Mouse (Mus musculus) spleen, embryonic (tissue): ENCODE results near the gene Slc35d2.

Source experiments
- CTCF ChIA-PET: fragments of 350-600 bp; sonication (Branson Sonifier 250); formaldehyde crosslinking; loops from one replicate; lab custom pipeline; 2022; lab: Charles Lee

Slc35d2 gene

GRCm38 (mm10) chr13:64117442-64117841, 11.7 kb downstream of the Slc35d2 start:
- CTCF ChIA-PET: interaction anchor here (0.6 kb wide), 1 partner anchor 39 kb away, joined by 4 read pairs; no protein-coding TSS in a partner anchor

- CTCF ChIA-PET: interaction anchor here (0.7 kb wide), 1 partner anchor 1061 kb away, joined by 3 read pairs; no protein-coding TSS in a partner anchor
Observed at GRCm38 (mm10) chr13:64110421-64110820, 18.7 kb downstream of the Slc35d2 start.

- CTCF ChIA-PET: no interaction called here
Observed at GRCm38 (mm10) chr13:64108381-64108850, 20.8 kb downstream of the Slc35d2 start.

- CTCF ChIA-PET: no interaction called here
Observed at GRCm38 (mm10) chr13:64107535-64107934, 21.6 kb downstream of the Slc35d2 start.

DNA sequence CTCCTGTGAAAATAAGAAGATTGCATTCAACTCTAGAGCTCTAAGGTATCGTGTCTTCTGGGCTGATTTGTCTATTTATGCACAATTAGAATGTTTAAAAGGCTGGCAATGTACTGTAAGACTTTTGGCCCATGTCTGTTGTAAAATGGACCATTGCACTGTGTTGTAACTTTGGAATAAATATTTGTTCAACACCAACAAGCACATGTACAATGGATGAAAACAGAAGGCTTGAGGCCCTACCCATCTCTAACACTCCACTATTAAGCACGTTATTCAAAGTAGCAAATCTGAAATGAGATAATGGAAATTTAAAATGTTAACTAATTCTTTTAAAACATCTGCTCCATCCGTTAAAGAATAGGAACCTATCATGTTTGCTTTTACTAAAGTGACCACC, 22.1 kb downstream of the Slc35d2 start:
- CTCF ChIA-PET: no interaction called here

- CTCF ChIA-PET: interaction anchor here (0.6 kb wide), 2 partner anchors 70 to 102 kb away, joined by 3 to 5 read pairs; no protein-coding TSS in a partner anchor
Observed at GRCm38 (mm10) chr13:64105690-64106089, 23.5 kb downstream of the Slc35d2 start.

GRCm38 (mm10) chr13:64100186-64100585, 29.0 kb downstream of the Slc35d2 start:
- CTCF ChIA-PET: no interaction called here

- CTCF ChIA-PET: interaction anchor here (1.6 kb wide), 1 partner anchor 110 kb away, joined by 3 read pairs; no protein-coding TSS in a partner anchor
Observed at GRCm38 (mm10) chr13:64098992-64099391, 30.2 kb downstream of the Slc35d2 start.

GRCm38 (mm10) chr13:64093341-64093740, 35.8 kb downstream of the Slc35d2 start:
- CTCF ChIA-PET: no interaction called here

DNA sequence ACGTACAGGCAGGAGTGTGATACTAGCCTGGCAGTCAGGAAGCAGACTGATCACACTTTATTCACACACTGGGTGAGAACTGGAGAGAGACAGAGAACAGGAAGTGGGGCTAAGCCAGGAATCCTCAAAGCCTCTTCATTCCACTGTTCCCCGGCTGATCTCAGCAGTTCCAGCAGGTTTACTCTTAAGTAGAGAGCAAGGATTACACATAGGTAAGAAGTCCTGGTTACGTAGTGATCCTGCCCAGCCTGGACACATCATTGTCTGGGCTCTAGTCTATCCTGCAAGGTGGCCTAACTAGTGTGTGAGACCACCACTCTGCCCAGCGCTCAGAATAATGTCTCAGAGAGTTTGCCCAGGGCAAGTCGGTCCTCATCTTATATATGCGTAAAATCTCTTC, 36.4 kb downstream of the Slc35d2 start:
- CTCF ChIA-PET: interaction anchor here (1.4 kb wide), 1 partner anchor 12 kb away, joined by 3 read pairs; no protein-coding TSS in a partner anchor

DNA sequence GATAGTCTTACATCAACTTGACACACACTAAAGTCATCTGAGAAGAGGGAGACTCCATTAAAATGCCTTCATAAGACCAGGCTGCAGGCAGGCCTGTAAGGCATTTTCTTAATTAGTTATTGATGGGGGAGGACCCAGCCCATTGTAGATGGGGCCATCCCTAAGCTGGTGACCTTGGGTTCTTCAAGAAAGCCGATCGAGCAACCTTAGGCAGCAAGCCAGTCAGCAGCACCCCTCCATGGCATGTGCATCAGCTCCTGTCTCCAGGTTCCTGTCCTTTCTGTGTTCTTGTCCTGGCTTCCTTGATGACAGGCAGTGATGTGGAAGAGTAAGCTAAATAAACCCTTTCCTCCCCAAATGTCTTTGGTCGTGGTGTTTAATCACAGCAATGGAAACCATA, 37.0 kb downstream of the Slc35d2 start:
- CTCF ChIA-PET: interaction anchor here (1.4 kb wide), 1 partner anchor 12 kb away, joined by 3 read pairs; no protein-coding TSS in a partner anchor

GRCm38 (mm10) chr13:64091006-64091405, 38.2 kb downstream of the Slc35d2 start:
- CTCF ChIA-PET: no interaction called here

- CTCF ChIA-PET: no interaction called here
Observed at GRCm38 (mm10) chr13:64090278-64090677, 38.9 kb downstream of the Slc35d2 start.

- CTCF ChIA-PET: no interaction called here
Observed at GRCm38 (mm10) chr13:64089130-64089529, 40.0 kb downstream of the Slc35d2 start, which contains the start of gene Hsd17b3. Gene Hsd17b3, minus strand, starts transcription at chr13:64089230.

DNA sequence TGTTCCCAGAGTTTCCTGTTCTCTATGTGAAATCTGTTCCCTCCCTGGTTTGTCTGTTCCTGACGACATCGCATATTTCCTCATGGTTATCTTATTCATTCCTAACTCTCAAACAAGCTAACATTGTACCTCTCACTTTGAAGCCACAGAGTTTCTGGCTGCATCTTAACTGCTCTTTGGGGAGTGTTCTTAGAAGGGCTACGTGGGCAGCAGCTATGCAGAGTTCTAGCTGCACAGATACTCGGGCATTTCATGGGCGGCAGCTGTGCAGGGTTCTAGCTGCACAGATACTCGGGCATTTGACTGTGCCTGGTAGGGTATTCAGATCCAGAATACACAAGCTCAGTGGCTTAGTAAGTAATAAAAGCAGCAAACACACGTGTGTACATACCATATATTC, 41.1 kb downstream of the Slc35d2 start:
- CTCF ChIA-PET: no interaction called here

DNA sequence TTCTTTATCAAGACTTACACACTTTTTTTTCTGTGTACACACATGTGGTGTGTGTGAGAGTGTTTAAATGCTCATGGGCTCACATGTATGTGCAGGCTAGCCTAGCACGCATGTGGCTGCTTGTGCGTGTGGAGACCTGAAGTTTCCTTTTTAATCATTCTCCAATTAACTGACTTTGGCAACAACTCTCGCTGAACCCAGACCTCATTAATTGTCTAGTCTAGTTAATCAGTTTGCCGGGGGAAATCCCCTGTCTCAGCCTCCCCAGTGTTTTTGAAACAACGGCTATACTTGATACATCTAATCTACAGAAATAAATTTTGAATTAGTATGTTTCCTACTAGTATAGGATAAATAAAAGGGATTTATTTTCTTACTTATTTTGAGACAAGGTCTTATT, 43.1 kb downstream of the Slc35d2 start:
- CTCF ChIA-PET: no interaction called here

GRCm38 (mm10) chr13:64083331-64083730, 45.8 kb downstream of the Slc35d2 start:
- CTCF ChIA-PET: no interaction called here

DNA sequence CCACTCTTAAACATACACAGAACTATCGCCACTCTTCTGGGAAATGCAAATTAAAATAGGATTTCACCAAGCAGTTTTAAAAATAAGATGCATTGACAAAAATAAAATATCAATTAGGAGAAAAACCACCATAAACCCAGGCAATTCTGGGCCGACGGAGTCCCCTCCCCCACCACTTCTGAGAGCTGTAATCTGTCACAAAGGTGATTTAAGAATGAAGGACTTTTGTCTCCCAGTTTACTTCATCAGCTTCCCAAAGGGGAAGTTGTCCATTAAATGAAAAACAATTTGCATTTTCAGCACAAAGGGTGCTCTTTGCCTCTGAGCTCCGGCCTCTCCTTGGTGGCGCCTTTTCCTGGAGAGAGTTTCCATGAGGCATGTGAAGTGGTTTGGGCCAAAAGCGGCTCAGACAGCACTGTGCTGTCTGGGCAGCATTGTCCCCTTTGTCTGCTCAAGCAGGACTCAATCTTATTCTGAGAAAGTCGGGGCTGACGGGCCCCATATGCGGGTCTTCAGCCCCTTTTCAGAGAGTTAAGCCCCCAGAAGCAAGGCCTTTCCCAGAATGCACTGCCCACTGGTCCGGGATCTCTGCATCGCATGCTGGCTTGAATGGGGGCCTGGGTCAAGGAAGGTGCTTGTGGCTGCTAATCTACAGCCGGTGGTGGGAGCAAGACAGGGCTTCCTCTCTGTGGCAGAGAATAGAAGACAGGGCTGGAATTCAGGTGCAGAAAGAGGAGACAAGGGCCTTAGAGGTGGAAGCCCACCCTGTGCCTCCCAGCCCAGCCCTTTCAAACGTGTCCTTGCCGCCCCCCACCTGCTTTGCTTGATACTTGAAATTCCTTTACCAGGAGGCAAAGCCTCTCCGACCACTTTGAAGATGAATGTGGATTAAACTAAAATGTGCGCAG, 47.9 kb downstream of the Slc35d2 start:
- CTCF ChIA-PET: no interaction called here

- CTCF ChIA-PET: no interaction called here
Observed at GRCm38 (mm10) chr13:64077591-64077990, 51.6 kb downstream of the Slc35d2 start.

DNA sequence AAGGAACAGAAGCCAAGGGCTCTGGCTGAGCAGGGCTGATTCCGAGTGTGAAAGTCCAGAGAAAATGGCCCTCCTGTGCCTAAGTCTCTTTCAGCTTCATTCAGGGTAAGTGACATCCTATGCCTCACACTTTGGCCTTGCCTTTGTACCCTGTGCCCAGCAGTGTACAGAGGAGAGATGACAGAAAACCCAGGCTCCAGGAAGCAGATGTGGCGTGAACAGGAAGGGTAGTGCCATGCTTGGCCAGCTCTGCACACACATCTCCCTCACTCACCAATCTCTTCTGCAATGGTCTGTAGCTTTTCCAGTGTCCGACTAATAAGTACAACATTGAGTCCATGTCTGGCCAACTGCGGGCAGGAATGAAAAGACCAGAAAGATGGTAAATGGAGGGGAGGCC, 53.1 kb downstream of the Slc35d2 start:
- CTCF ChIA-PET: no interaction called here

- CTCF ChIA-PET: interaction anchor here (0.6 kb wide), 1 partner anchor 1325 kb away, joined by 5 read pairs; no protein-coding TSS in a partner anchor
Observed at GRCm38 (mm10) chr13:64066653-64067052, 62.5 kb downstream of the Slc35d2 start.

DNA sequence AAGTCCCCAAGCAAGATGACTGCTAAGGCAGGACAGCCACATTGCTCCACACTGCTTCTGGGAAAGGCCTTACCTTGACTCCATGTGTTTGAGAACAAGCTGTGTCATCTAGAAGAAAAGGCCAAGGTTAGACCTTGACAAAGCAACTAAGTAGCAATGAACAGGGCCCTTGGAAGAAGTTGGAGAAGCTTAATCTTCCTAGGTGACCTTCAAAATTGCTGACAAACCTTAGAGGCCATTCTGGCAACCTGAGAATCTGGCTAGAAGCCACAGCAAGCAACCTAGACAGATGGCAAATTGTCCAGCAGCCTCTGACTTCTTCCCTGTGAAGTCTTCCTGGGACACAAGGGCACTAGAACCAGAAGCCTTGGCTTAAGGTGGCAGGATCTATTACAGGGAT, 64.9 kb downstream of the Slc35d2 start:
- CTCF ChIA-PET: no interaction called here
